Mouse (Mus musculus) right cerebral cortex, postnatal 36 days (tissue): ENCODE measurements around the gene Tesmin.
A peak's percentile ranks its signal among the peaks of the same experiment; 100 is the strongest.

Experiments used
- DNase-seq, 2 experiments: peaks; one replicate each; pipeline ENCODE4 v3.0.0; 2022; ENCODE audit warnings: low spot score in 2 of 2, mixed read lengths in 1 of 2

Gene Tesmin

GRCm38 (mm10) chr19:3388629-3389057, at the start of gene Tesmin:
Gene Tesmin (plus strand): TSS chr19:3388857.
- peak; percentile 61 to 70 for DNase-seq

GRCm38 (mm10) chr19:3339187-3339586, 49.5 kb upstream of the Tesmin start:
- DNase-seq = no peak

GRCm38 (mm10) chr19:3341021-3341420, 47.6 kb upstream of the Tesmin start:
- peak; percentile 27 to 76 for DNase-seq

- DNase-seq = no peak
Measured at GRCm38 (mm10) chr19:3343929-3344328, 44.7 kb upstream of the Tesmin start.

- DNase-seq = no peak
Measured at GRCm38 (mm10) chr19:3344636-3345544, 43.8 kb upstream of the Tesmin start.

GRCm38 (mm10) chr19:3347784-3348183, 40.9 kb upstream of the Tesmin start:
- DNase-seq = no peak

GRCm38 (mm10) chr19:3353415-3354111, 35.1 kb upstream of the Tesmin start:
- no peak for DNase-seq

GRCm38 (mm10) chr19:3355096-3355495, 33.6 kb upstream of the Tesmin start:
- DNase-seq = no peak

GRCm38 (mm10) chr19:3356516-3356915, 32.1 kb upstream of the Tesmin start:
- no peak for DNase-seq

GRCm38 (mm10) chr19:3357620-3358019, 31.0 kb upstream of the Tesmin start:
- DNase-seq = no peak

GRCm38 (mm10) chr19:3359841-3360588, 28.6 kb upstream of the Tesmin start:
- no peak for DNase-seq

GRCm38 (mm10) chr19:3363510-3363909, 25.1 kb upstream of the Tesmin start:
- DNase-seq = no peak

GRCm38 (mm10) chr19:3365089-3365488, 23.6 kb upstream of the Tesmin start:
- no peak for DNase-seq

- no peak for DNase-seq
Measured at GRCm38 (mm10) chr19:3368276-3368675, 20.4 kb upstream of the Tesmin start.

- no peak for DNase-seq
Measured at GRCm38 (mm10) chr19:3373380-3373779, 15.3 kb upstream of the Tesmin start.

GRCm38 (mm10) chr19:3374028-3374427, 14.6 kb upstream of the Tesmin start:
- DNase-seq = no peak

- no peak for DNase-seq
Measured at GRCm38 (mm10) chr19:3375945-3376495, 12.6 kb upstream of the Tesmin start.

- DNase-seq = no peak
Measured at GRCm38 (mm10) chr19:3376966-3377715, 11.5 kb upstream of the Tesmin start.

GRCm38 (mm10) chr19:3378614-3379013, 10.0 kb upstream of the Tesmin start:
- no peak for DNase-seq

- DNase-seq = no peak
Measured at GRCm38 (mm10) chr19:3388061-3388460, 596 bp upstream of the Tesmin start.

- peak; percentile 77 to 83 for DNase-seq
Measured at GRCm38 (mm10) chr19:3389089-3389488, 432 bp downstream of the Tesmin start.
